Mouse (Mus musculus): Measurements from ENCODE around the gene Tmem51.
"Not testable (repeated sequence)": the region's sequence is repeated elsewhere in the genome, so short reads cannot be mapped to it uniquely, and the experiment has no call there.

GRCm38 (mm10) chr4:141994062-141994471, 90.0 kb downstream of the Tmem51 start:
- not testable (repeated sequence) for TF ChIP-seq CHD2 (IDR thresholded peaks at IDR 0.05; ENCODE audit: low read depth, low read length); MAFK (IDR thresholded peaks at IDR 0.05; ENCODE audit: insufficient read depth, low read depth, low read length)
